Mouse (Mus musculus) c-Kit-negative CD71-positive TER-119-positive erythroid progenitor cells, embryonic 14.5 days (primary cell): ENCODE data around the gene Ppfibp2.

ENCODE experiments used
- DNase-seq: peaks from one replicate; pipeline ENCODE4 v3.0.0-alpha.2; 2013; ENCODE audit warnings: low read depth, low spot score

The Ppfibp2 gene

DNA sequence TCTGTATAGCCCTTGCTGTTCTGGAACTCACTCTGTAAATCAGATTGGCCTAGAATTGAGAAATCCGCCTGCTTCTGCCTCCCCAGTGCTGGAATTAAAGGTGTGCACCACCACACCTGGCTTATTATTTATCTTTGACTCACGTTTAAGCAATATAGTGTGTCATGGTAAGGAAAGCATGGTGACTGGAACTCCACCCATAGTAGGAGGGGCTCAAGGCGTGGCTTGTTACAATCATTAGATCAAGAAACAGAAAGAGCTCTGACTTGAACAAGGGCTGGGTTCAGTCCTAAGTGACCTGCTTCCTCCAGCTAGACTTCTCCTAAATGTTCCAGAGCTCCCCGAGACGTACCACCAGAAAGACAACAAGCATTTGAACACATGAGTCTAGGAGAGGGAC is 105.6 kb downstream of the Ppfibp2 start:
- no peak for DNase-seq

DNA sequence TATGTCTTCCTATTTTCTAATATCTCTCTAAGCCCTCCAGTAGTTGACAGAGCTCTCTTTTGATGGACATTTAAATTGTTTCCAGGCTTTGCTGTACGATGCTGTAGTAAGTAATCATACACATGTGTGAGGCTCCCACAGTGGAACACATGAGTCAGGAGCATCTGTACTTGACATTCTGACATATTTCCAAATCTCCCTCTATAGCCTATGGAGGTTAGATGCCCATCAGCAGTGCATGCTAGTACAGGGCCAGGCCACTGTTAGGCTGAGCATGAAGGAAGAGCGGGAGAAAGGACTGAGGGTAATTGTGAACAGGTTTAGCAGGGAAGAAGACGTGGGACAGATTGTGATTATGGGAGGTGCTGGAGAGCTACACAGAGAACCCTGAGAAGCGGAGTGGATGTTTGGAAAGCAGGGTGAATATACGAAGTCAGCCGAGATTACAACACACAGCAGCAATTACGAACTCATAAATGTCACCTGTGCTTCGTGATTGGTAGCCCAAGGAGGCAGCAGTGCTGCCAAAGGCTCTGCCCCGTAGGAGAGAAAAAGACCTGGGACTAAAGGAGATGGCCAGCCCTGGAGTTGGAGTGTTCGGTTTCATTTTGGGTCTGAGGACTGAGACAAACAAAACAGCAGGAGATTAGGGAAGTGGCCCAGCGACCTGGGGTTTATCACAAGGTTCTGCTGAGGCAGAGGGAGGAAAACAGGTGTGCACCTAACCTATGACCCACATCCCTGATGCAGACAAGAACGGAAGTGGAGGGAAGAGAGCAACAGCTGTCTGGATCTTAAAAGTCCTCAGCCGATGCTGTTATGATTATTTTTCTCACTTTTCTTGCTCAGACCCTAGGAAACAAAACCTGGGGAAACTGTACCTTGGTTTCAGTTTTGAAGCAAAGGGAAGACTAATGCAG is 107.7 kb downstream of the Ppfibp2 start:
- DNase-seq, result no peak

DNA sequence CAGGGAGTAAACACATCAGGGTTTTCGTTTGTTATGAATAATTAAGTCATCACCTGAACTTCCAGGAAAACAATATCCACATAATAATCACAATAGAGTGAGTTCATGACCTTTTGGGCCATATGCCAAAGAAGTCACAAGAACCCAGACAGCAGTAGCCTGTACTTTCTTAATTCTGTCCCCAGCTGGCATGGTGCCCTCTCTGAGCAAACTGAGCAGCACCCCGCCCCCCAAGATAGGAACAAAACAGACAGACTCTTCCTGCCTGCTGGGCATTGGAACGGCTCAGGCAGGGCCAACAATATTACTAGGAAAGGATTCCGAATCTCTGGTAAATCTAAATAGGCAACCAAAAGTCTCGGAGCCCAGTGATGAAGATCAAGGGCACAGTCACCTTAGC is 110.9 kb downstream of the Ppfibp2 start:
- no peak for DNase-seq

DNA sequence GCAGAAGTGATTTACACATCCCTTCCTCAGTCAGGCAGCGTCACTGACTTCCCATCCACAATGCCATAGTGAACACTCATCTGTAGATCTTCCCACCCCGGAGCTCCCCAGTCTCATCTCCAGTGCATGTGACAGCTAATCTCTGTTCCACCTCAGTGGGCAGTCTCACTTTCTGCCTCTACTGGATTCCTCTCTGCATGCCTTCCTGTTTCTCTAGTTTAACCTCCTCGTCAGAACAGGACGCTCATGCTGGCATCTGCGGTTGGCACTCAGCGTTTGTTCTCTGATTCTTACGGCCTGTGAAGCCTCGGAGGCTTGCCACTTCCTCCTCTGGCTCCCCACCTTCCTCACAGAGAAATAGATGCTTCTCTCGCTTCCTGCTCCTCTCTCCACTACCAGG is 112.6 kb downstream of the Ppfibp2 start:
- no peak for DNase-seq

DNA sequence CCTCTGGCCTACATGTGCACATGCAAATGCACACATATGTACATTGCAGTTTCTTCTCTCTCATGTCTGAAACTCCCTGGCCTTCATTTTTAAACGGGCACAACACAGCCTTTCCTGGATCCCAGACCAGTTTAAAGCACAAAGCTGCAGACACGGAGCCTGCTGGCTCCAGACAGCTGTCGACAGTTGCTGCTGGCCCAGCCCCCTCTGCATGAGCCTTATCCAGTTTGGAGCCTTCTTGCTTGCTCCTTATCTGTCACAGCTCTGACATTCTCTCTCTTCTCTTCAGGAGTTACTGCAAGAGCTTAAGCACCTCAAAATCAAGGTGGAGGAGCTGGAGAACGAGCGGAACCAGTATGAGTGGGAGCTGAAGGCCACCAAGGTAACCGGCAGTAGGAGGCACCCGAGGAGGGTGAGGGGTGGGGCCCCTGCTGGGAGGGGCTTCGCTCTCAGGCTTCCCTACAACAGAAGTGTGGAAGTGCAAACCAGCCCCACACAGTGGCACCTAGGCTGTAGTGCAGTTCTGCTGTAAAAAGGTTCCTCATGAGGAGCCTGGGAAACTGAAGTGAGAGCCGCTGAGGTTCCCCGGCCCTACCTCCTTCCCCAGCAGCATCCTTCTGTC is 113.6 kb downstream of the Ppfibp2 start:
- no peak for DNase-seq

DNA sequence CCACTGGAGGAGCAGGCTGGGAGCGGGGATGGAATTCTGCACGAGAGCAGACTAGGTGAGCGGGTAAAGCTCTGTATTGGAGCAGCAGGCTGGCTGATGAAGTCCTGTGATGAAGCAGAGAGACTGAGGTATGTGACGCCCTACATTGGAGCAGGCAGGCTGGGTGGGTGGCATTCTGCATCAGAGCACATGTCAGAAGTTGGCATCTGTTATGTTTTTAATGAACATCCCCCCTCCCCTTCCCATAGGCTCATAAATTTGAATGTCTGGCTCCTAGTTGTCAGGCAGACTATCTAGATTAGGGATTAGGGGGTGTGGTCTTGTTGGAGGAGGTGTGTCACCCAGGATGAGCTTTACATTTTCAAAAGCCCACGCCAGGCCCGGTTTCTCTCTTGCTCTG is 117.7 kb downstream of the Ppfibp2 start:
- no peak for DNase-seq

DNA sequence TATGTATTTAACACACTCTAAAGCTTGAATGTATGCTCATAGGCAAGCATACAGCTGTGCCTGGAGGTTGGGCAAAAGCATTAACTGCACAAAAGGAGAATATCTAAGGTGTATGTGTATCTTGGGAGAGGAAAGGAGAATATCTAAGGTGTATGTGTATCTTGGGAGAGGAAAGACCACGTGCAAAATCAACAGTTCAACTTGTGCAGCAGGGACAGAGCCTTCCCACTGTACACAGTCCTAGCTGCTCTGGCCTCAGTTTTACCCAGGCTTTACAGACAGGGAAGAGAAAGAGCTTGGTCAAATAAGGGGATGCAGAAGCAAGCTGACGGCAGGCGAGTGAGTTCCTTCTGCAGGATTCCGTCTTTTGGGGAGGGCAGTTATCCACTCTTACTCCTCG is 119.1 kb downstream of the Ppfibp2 start:
- DNase-seq, result no peak

DNA sequence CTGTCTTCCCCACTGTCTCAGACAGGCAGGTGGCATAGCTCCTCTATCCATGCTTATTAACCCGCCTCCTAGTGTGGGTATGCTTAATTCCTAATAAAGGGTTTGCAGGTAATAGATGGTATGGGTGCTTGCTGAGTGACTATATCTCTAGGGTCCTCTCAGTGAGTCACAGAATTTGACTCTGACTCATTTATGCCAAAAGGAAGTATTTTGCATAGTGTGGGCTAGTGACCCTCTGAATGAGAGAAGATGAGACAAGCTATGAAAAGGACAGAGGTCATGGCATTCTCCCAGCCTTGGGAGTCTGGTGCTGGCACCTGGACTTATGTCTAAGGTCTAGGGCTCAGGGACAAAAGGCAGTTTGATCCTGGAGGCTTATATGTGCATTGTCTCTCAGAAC is 125.8 kb downstream of the Ppfibp2 start:
- no peak for DNase-seq

DNA sequence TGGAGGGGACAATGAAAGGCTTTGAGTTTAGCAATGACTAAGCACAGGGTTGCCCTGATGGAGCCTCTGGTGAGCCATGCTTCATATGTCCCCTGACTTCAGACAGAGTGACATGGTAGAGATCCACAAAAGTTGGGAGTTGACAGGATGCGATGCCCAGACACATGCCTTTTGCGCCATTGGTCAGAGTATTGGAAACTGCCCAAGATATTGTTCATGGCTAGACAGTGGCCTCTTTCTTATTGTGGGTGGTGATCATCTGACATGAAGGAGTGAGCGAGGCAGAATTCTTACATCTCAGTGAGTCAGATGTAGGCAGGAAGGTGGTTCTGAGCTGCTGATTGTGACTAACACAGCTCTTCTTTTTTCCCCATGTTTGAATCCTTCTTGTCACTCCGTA is 127.5 kb downstream of the Ppfibp2 start:
- no peak for DNase-seq

DNA sequence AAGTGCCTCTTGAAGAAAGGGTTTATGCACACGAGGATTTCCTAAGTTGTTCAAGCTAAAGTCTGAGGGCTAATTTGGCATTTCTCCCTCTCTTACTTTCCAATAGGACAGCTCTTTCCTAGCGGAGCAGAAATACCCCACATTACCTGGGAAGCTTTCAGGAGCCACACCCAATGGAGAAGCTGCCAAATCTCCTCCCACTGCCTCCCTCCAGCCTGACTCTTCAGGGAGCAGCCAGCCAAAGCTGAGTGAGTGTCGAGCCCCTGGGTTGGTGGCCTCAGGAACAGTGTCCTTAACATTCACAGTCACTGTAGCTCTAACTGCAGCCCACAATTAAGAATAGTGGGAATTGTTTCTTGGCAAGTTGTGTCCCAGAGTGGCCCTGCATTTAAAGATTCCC is 132.5 kb downstream of the Ppfibp2 start:
- DNase-seq, result no peak

DNA sequence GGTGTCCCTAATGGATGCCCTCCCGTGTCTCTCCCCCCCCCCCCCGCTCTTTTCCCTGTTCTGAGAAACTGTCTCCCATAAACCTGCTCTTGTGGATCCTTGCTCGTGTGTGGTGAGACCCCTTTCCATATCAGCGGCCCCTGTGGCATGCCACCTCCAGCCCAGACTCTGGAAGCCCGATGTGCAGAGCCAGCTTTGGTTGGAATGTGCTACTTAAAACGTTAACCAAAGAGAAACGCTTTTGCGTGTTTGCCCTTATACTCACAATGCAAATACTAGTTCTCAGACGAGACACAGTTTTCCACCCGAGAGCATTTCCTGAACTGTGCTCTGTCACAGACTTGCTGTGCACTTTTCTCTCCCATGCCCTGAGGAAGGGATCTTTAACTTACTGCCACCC is 135.6 kb downstream of the Ppfibp2 start:
- no peak for DNase-seq

DNA sequence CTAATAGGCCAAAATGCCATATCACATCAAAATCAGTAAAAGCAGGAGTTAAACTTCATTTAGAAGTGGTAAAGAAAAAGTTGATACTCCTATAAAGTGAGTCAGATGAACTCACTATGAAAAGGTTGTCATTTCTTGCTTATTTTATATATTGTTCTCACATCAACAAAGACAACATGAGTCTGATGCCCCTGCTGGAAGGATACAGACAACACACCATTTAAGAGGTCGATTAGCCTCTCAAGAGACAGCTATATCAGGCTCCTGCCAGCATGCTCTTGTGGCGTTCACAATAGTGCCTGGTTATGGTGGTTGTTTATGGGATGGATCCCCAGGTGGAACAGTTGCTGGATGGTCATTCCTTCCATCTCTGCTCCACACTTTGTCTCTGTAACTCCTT is 138.2 kb downstream of the Ppfibp2 start:
- DNase-seq, result no peak

DNA sequence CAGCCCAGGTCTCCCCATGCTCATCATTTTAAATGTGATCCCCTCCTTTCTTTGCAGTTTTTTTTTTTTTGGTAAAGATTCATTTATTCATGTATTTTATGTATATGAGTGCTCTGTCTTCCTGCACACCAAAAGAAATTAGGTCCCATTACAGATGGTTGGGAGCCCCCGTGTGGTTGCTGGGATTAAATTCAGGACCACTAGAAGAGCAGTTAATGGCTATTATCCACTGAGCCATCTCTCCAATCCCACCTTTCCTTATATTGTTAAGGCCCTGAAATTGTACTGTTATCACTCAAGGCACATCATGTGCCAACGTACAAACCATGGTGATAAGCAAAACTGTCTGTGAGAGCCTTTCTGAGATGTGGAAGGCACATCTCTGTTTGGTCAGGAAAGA is 143.7 kb downstream of the Ppfibp2 start:
- no peak for DNase-seq

DNA sequence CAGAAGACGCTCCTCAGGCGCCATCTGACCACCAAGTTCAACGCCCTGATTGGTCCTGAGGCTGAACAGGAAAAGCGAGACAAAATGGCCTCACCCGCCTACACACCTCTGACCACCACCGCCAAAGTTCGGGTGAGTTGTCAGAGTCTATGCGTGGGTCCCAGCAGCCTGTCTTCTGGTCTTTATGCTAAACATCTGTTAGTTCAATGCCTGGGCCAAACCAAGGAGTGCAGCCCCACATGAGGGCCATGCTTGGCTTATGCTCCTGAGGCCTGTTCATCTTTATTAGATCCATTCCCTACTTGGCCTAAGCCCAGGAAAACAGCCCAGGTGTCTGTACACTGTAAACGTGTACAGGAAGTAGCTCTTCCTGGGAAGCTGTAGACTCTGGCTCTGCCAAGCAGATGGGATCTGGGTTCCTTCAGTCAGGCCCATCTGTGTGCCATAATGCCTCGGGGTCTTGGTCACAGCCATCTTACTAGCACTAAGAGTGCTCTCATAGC is 148.0 kb downstream of the Ppfibp2 start:
- DNase-seq, result no peak

DNA sequence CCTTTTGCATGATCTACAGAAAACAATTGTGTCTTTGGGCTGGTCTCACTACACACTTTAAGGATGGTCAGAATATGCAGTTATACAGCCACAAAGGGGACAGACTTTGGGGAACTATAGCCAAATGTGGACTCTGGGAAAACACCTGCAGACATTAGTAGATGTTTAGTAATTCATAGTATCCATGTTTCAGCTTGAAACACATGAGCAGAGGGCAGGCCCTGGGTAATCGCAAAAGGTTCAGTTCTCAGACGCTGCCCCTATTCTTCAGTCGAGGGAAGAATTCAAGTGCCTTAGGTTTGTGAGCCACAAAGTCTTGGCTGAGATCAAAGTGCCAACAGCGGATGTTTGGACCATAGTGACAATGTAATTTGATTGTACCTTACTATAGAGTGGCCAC is 149.4 kb downstream of the Ppfibp2 start:
- no peak for DNase-seq

DNA sequence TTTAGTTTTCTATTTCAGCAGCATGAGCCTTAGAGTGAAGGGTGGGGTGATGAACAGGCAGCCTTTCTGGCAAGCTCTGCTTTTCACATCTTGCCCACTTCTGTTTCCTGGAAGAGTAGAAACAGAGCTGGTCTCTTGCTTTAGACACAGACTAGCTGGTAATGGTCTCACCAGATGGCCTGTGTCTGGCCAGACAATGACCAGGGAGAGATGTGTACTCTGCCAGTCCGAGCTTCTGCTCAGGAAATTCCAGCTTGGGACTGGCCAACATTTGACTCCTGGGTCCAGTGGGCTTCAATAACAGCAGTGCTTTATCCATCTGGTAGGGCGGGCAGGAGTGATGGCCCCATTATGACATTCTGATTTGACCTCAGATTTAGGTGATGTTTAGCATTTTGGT is 150.1 kb downstream of the Ppfibp2 start:
- DNase-seq, result no peak

DNA sequence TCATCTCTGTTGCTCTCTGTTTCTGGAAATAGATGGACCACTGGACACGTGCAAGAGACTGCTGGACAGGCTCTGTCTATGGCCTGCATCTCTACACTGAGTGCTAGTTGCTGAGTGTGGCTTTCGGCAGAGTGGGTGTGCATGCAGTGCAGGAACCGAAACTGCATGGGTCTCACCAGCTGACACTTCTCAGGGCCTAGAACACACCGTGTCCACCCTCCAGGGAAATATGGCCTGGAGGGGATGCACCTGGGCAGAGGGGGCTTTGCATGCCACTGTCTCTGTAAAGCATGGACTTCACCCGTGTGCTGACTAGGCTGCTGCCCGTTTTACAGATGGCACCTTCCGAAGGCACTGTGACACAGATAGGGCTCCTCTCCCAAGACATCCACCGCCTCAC is 151.0 kb downstream of the Ppfibp2 start:
- no peak for DNase-seq

DNA sequence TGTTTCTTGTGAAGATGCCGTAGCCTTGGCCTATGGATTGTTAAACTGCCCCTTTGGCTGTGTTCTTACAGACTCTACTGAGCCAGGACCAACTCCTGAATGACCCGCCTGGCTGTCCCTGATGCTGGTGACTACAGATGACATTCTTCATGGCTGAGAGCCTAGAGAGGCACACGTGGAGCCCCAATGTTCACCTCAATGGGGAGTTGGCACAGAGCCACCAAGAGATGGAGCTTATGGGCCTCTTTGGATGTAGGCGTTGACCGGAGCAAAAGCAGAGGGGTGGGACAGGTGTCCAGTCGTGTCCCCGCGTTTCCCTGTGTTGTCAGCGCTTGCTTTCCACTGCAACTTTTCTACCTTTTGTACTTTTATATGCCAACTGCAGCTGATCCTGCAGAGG is 152.5 kb downstream of the Ppfibp2 start:
- DNase-seq, result no peak

DNA sequence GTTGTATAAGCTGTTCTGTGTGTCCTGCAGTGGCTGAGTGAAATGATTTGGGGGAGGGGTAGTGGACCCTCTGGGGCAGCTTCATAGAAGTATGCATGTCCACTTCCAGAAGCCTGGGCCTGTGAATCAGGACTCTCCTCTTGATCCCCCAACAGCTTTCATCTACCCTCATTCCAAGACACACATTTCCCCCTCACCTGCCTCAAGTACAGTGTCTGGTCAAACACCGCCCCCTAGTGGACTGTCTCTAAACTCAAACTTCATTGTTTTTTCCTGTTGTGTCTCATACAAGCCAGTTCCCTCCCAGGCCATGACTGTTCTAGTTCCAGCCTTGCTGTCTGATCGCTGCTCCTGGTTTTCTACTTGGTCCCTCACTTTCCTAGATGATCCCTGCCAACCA is 152.9 kb downstream of the Ppfibp2 start:
- peak; percentile 8 for DNase-seq

DNA sequence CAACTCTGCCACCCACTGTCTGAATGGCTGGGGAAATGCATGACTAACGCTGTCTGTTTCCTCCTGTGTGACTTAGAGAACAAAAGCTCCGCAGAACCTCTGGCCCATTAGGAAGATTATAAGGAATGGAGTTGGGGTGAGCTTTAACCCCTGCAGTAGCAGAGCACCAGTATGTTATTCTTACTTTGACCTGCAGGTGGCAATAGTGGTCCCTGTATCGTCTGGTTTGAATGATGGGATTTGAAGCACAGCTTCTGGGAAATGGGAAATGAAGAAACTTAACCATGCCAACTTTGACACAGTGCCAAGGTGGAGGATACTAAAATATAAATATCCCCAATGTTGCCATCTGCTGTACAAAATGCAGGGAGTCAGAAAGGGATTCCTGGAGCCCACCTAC is 154.3 kb downstream of the Ppfibp2 start:
- DNase-seq, result no peak

DNA sequence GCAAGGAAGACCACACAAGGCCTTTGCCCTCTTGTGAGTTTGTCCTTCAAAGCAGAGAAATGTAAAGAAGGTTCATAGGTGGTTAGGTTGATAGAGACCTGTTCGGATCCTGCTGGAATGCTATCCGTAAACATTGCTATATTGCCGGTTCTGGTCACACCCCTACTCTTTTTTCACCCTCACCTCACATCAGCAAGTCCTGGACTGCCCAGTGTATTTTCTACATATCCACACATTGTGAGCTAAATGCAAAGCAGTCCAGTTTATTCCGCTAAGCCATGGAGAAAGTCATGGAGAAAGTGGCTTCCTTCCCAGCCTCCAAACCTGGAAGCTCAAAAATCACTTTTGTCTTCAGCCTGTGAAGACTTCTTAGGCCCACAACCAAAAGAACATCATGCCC is 154.7 kb downstream of the Ppfibp2 start:
- DNase-seq, result no peak

DNA sequence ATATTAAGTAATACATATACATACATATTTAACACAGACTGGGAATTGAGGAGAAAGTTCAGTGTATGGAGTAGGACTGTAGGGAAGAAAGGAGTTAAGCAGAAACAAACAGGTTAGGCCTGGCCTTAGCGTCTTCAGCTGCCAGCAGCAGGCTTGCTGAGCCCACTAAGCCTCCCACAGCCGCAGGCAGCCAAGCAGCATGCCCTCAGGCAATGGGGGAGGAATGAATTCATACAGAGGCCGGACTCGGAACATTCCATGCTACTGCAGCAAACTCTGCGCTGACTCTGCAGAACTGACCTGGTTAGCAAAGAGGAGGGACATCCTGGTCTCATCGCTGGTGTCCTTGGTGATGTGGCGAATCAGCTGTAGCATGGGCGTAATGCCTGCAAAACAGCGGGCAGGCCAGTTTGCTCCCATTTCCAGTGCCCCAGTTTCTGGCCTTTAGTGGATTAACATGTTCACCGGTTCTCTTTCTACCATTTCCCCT is 157.1 kb downstream of the Ppfibp2 start:
- no peak for DNase-seq

DNA sequence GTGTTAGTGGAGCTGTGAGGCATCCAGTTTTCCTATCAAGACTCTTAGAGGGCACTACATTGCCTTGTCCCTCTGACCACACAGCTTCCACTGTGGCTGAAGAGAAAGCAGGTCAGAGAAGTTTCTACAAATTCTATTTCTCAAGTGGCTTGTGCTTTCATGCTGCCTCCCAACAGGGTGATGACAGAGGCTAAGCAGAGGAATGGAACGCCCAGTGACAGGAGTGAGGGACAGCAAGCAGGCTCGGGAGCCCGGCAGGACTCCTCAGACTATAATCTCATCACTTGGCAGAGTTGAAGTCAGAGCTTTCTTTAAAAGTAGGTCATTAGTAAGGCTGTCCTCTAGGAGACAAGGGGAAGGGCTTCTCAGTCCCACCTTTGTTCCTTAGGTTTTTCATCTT is 160.9 kb downstream of the Ppfibp2 start:
- DNase-seq, result no peak
